Mouse (Mus musculus) inflammation-experienced regulatory T-cells, adult 16 weeks (primary cell): ENCODE measurements around the gene Tspyl1. TPM values are rescaled to one million over a fixed set of nuclear protein-coding genes. Genes with fewer than 3 reads are reported as not detected.

ENCODE experiments used
- polyA plus RNA-seq: library from polyadenylated mRNA; unstranded; fragments of 100-300 nt; shearing (Covaris generic); gene quantifications from one replicate; pipeline ENCODE4 v1.2.1, GENCODE M21; 2017

Tspyl1 gene
- 84.7 TPM for polyA plus RNA-seq

DNA sequence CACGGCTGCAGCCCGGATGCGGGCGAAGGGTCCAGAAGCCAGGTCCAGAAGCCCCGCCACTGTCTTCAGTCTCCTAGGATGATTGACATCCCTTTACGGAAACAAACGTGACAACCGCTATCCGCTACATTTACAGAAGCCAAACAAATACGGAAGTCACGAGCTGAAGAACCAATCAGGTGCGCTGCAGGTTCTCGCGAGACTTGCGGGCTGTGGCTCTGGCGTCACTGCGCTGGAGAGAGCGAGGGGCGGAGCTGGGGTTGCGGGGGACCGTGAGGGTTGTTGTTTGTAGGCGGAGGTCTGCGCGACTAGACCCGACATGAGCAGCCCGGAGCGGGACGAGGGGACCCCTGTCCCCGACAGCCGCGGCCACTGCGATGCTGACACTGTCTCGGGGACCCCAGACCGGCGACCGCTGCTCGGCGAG, at the start of gene Tspyl1:
TSS of gene Tspyl1 (plus strand) at position 229 of the 427 bp plus-strand sequence.

GRCm38 (mm10) chr10:34297299-34297979, 15.4 kb downstream of the Tspyl1 start, which contains the start of gene Tspyl4:
Gene Tspyl4, plus strand, starts transcription at chr10:34297442.

Other genes starting within 250 kb of the Tspyl1 start
- gene Trappc3l, start 244.6 kb upstream of the Tspyl1 start, polyA plus RNA-seq = not detected
- gene Calhm4, start 237.9 kb upstream of the Tspyl1 start, polyA plus RNA-seq = not detected
- gene Calhm5, start 185.7 kb upstream of the Tspyl1 start, polyA plus RNA-seq = not detected
- gene Calhm6, start 154.2 kb upstream of the Tspyl1 start, polyA plus RNA-seq = 27.0 TPM
- 7.5 TPM for gene Dse, start 74.5 kb upstream of the Tspyl1 start, polyA plus RNA-seq
- gene Tspyl4, start 15.3 kb downstream of the Tspyl1 start, polyA plus RNA-seq = 19.5 TPM
- gene Col10a1, start 107.8 kb downstream of the Tspyl1 start, polyA plus RNA-seq = 1.0 TPM
- 77.0 TPM for gene Nt5dc1, start 136.4 kb downstream of the Tspyl1 start, polyA plus RNA-seq
- gene Frk, start 201.2 kb downstream of the Tspyl1 start, polyA plus RNA-seq = not detected